Comparison of ENCODE assay signal across 14 mouse cellular contexts in genomic region chr10:80434823-80435222, GRCm38 (mm10). TPM values are rescaled to one million over a fixed set of nuclear protein-coding genes. Genes with fewer than 3 reads are reported as not detected.
DNase-seq lines count a peak whose midpoint lies in the region; ATAC-seq and TF ChIP-seq lines count a peak whose summit lies in the region.
"Had no signal": no experiment of that assay in that cellular context is flagged by ENCODE, and none has a peak within 500 bp of the region (broad histone marks: within the 10 kb centered on the region; RNA-seq: fewer than 3 reads in every experiment).

No protein-coding gene starts in this region.

- no peak for ATAC-seq in heart, embryonic 13.5 days (ENCODE audit: extremely low read depth, insufficient number of reproducible peaks, low FRiP score, low TSS enrichment)
- no peak for ATAC-seq in liver, postnatal 0 days

- WGBS in heart, embryonic 13.5 days, result 71% methylated on average over 3 of the region's 3 CpGs
- 80% methylated on average over 3 of the region's 3 CpGs for WGBS in bone marrow, adult 2 months
- 71% methylated on average over 3 of the region's 3 CpGs for WGBS in liver, postnatal 0 days (ENCODE audit: insufficient replicate concordance)

- no peaks in the 10 kb centered on the region for H3K9me3 ChIP-seq in heart, embryonic 13.5 days
- no peaks in the 10 kb centered on the region for H3K9me3 ChIP-seq in CH12.LX (replicated peaks; ENCODE audit: low read length)
- no peaks in the 10 kb centered on the region for H3K9me3 ChIP-seq in liver, postnatal 0 days (ENCODE audit: low read length)
- H3K9me3 ChIP-seq: limb, embryonic 15.5 days; midbrain, embryonic 15.5 days had no signal

- H3K27ac ChIP-seq in heart, embryonic 13.5 days (replicated peaks), result no peak overlapping the region
- H3K27ac ChIP-seq in CH12.LX (ENCODE audit: insufficient read depth, low read depth), result peak overlapping the region; percentile 82
- peak overlapping the region; percentile 9; the same call in 1 of the 2 replicates for H3K27ac ChIP-seq in bone marrow, adult 2 months (ENCODE audit: control insufficient read depth, insufficient read depth, low read depth, low read length, poor library complexity)
- peak overlapping the region; percentile 87 for H3K27ac ChIP-seq in liver, postnatal 0 days (ENCODE audit: low read depth)

- in situ Hi-C loops in CH12.LX (cut with MboI; ENCODE audit: low pct_ligation_motif_present, low pct_unique_long_range_greater_than_20kb, low sequenced_read_pairs), result loop anchor here (25.0 kb wide), 1 partner anchor 252 kb away; the partner anchor contains the start of gene Mknk2

- H3K79me2 ChIP-seq in CH12.LX (replicated peaks; ENCODE audit: control insufficient read depth, extremely low read depth, insufficient read depth, poor library complexity, severe bottlenecking), result peaks cover 31% of the 10 kb centered on the region

- H3K4me2 ChIP-seq in heart, embryonic 13.5 days, result peak overlapping the region; percentile 92
- H3K4me2 ChIP-seq in CH12.LX (ENCODE audit: insufficient read depth, low read depth, poor library complexity, severe bottlenecking), result no peak overlapping the region
- peak overlapping the region; percentile 60 for H3K4me2 ChIP-seq in liver, postnatal 0 days (ENCODE audit: low read depth, low read length)
- H3K4me2 ChIP-seq: limb, embryonic 15.5 days had no signal

- no peak for TF ChIP-seq EP300 in CH12.LX (IDR thresholded peaks at IDR 0.05; ENCODE audit: low read length)
- TF ChIP-seq EP300 in liver, postnatal 0 days (IDR thresholded peaks at IDR 0.05; ENCODE audit: low read depth), result no peak

- no peak for TF ChIP-seq RAD21 in CH12.LX (IDR thresholded peaks at IDR 0.05; ENCODE audit: low read depth, low read length)

- no peak overlapping the region for H3K9ac ChIP-seq in heart, embryonic 13.5 days
- H3K9ac ChIP-seq in CH12.LX (ENCODE audit: insufficient read depth, low read depth), result no peak overlapping the region
- H3K9ac ChIP-seq in liver, postnatal 0 days (replicated peaks), result 0 out of 2 replicates have a peak overlapping the region, but pooled peaks have one; percentile 13
- H3K9ac ChIP-seq: limb, embryonic 15.5 days; midbrain, embryonic 15.5 days had no signal

- H3K4me1 ChIP-seq in heart, embryonic 13.5 days, result peaks cover 49% of the 10 kb centered on the region
- H3K4me1 ChIP-seq in CH12.LX (ENCODE audit: control insufficient read depth in 1 of 2, insufficient read depth in 2 of 2), result peaks cover 24 to 50% of the 10 kb centered on the region in 2 experiments
- H3K4me1 ChIP-seq in bone marrow, adult 2 months (ENCODE audit: control insufficient read depth, insufficient read depth, low read length), result peaks cover 5% of the 10 kb centered on the region; the same call in 1 of the 2 replicates
- peaks cover 43% of the 10 kb centered on the region for H3K4me1 ChIP-seq in liver, postnatal 0 days (ENCODE audit: insufficient read depth)

- dilution Hi-C loops in CH12.LX (cut with MboI; ENCODE audit: extremely low pct_ligation_motif_present, extremely low pct_unique_long_range_greater_than_20kb, low sequenced_read_pairs), result no loop called here

- no peak for TF ChIP-seq POLR2A in CH12.LX (IDR thresholded peaks at IDR 0.05; ENCODE audit: low read depth, low read length)
- TF ChIP-seq POLR2A in bone marrow, adult 2 months (IDR thresholded peaks at IDR 0.05; ENCODE audit: borderline replicate concordance, control insufficient read depth, low read depth, low read length), result no peak

- TF ChIP-seq CTCF in CH12.LX (conservative IDR thresholded peaks at IDR 0.05 in 1 of 2, IDR thresholded peaks at IDR 0.05 in 1 of 2; ENCODE audit: low read depth in 2 of 2, low read length in 2 of 2), result no peak
- TF ChIP-seq CTCF in bone marrow, adult 2 months (IDR thresholded peaks at IDR 0.05; ENCODE audit: control insufficient read depth, insufficient read depth, low read length), result no peak
- TF ChIP-seq CTCF in liver, postnatal 0 days (IDR thresholded peaks at IDR 0.05; ENCODE audit: low read depth), result no peak

- H3K27me3 ChIP-seq in heart, embryonic 13.5 days (replicated peaks), result peaks cover 9% of the 10 kb centered on the region
- H3K27me3 ChIP-seq in CH12.LX (replicated peaks), result no peaks in the 10 kb centered on the region
- no peaks in the 10 kb centered on the region for H3K27me3 ChIP-seq in liver, postnatal 0 days (ENCODE audit: insufficient read depth, low read length)
- H3K27me3 ChIP-seq: midbrain, embryonic 15.5 days had no signal

- H3K36me3 ChIP-seq in heart, embryonic 13.5 days, result peaks cover 14% of the 10 kb centered on the region
- H3K36me3 ChIP-seq in CH12.LX (replicated peaks in 1 of 2; ENCODE audit: control insufficient read depth in 1 of 2, insufficient read depth in 1 of 2, low read length in 1 of 2), result peaks cover 5 to 11% of the 10 kb centered on the region in 2 experiments
- peaks cover 12% of the 10 kb centered on the region for H3K36me3 ChIP-seq in liver, postnatal 0 days (replicated peaks; ENCODE audit: insufficient read depth, low read length)
- H3K36me3 ChIP-seq: midbrain, embryonic 15.5 days had no signal

- no peak for DNase-seq in heart, postnatal 4 days
- DNase-seq in CH12.LX (ENCODE audit: extremely low read depth) (no peak), MN1 (ENCODE audit: low spot score) (no peak)
- DNase-seq in liver, postnatal 0 days, result no peak
- no peak for DNase-seq in c-Kit-positive CD71-positive TER-119-positive erythroid progenitor cells, embryonic 14.5 days (ENCODE audit: low spot score)
- DNase-seq: gastrocnemius, postnatal 10 days; thymus, adult 18-20 months had no signal

- no peak overlapping the region for H3K4me3 ChIP-seq in heart, embryonic 13.5 days
- H3K4me3 ChIP-seq in CH12.LX (replicated peaks in 1 of 3; ENCODE audit: low read depth in 2 of 3, low read length in 2 of 3, poor library complexity in 1 of 3), result no peak overlapping the region
- H3K4me3 ChIP-seq in bone marrow, adult 2 months (replicated peaks; ENCODE audit: control insufficient read depth, low read depth, low read length), result no peak overlapping the region
- H3K4me3 ChIP-seq in liver, postnatal 0 days (ENCODE audit: low read depth, low read length), result peak overlapping the region; percentile 100

TF ChIP-seq in CH12.LX, 34 proteins besides CTCF, POLR2A, EP300 and RAD21:
- TF ChIP-seq CHD2 (IDR thresholded peaks at IDR 0.05; ENCODE audit: low read length) (no peak), ZNF384 (IDR thresholded peaks at IDR 0.05; ENCODE audit: low read depth, low read length) (no peak), MEF2A (IDR thresholded peaks at IDR 0.05; ENCODE audit: borderline replicate concordance, low read depth, low read length) (no peak)

RNA-seq across cellular contexts. Expression of gene Tcf3, which starts 1.4 kb away (rescaled TPM):
- 55.9 and 57.6 TPM in 2 replicates for polyA plus RNA-seq in heart, embryonic 13.5 days (2015; fragmentation: Nextera tagmentation; extraction: Ambion mirVana)
- total RNA-seq in heart, postnatal 4 days (2021), result 10 to 100 TPM; 58.6 to 60.1 TPM
- 179 and 207 TPM in 2 replicates for total RNA-seq in CH12.LX (2012; rRNA removed)
- 139 and 146 TPM in 2 replicates for total RNA-seq in CH12.LX (2014; rRNA removed)
- 208 and 223 TPM in 2 replicates for polyA plus RNA-seq in CH12.LX (2012; ENCODE audit: insufficient read length, low read depth)
- 70.7 and 138 TPM in 2 replicates for polyA plus RNA-seq in bone marrow, adult 2 months (2011; ENCODE audit: insufficient read depth, insufficient read length, low replicate concordance, missing spikeins)
- 28.2 and 29.5 TPM in 2 replicates for polyA plus RNA-seq in liver, postnatal 0 days (2015; fragmentation: Nextera tagmentation; extraction: Ambion mirVana)

RNA-seq across cellular contexts. Expression of gene Uqcr11, which starts 28.2 kb away (rescaled TPM):
- polyA plus RNA-seq in heart, embryonic 13.5 days (2015; fragmentation: Nextera tagmentation; extraction: Ambion mirVana), result 1,246 and 1,505 TPM in 2 replicates
- total RNA-seq in heart, postnatal 4 days (2021), result 1,000 to 10,000 TPM; 1,257 to 1,372 TPM
- 466 and 529 TPM in 2 replicates for total RNA-seq in CH12.LX (2012; rRNA removed)
- total RNA-seq in CH12.LX (2014; rRNA removed), result 442 and 444 TPM in 2 replicates
- 206 and 248 TPM in 2 replicates for polyA plus RNA-seq in CH12.LX (2012; ENCODE audit: insufficient read length, low read depth)
- 190 and 222 TPM in 2 replicates for polyA plus RNA-seq in bone marrow, adult 2 months (2011; ENCODE audit: insufficient read depth, insufficient read length, low replicate concordance, missing spikeins)
- polyA plus RNA-seq in liver, postnatal 0 days (2015; fragmentation: Nextera tagmentation; extraction: Ambion mirVana), result 753 and 771 TPM in 2 replicates

RNA-seq across cellular contexts. Expression of gene Mbd3, which starts 35.5 kb away (rescaled TPM):
- 170 and 182 TPM in 2 replicates for polyA plus RNA-seq in heart, embryonic 13.5 days (2015; fragmentation: Nextera tagmentation; extraction: Ambion mirVana)
- 100 to 1,000 TPM; 137 to 140 TPM for total RNA-seq in heart, postnatal 4 days (2021)
- total RNA-seq in CH12.LX (2012; rRNA removed), result 61.9 and 67.0 TPM in 2 replicates
- total RNA-seq in CH12.LX (2014; rRNA removed), result 48.7 and 51.5 TPM in 2 replicates
- polyA plus RNA-seq in CH12.LX (2012; ENCODE audit: insufficient read length, low read depth), result 131 and 133 TPM in 2 replicates
- 53.0 and 82.0 TPM in 2 replicates for polyA plus RNA-seq in bone marrow, adult 2 months (2011; ENCODE audit: insufficient read depth, insufficient read length, low replicate concordance, missing spikeins)
- polyA plus RNA-seq in liver, postnatal 0 days (2015; fragmentation: Nextera tagmentation; extraction: Ambion mirVana), result 33.4 and 33.5 TPM in 2 replicates

RNA-seq across cellular contexts. Expression of gene Mex3d, which starts 47.4 kb away (rescaled TPM):
- 3.8 and 4.5 TPM in 2 replicates for polyA plus RNA-seq in heart, embryonic 13.5 days (2015; fragmentation: Nextera tagmentation; extraction: Ambion mirVana)
- 10 to 100 TPM; 20.2 to 22.2 TPM for total RNA-seq in heart, postnatal 4 days (2021)
- total RNA-seq in CH12.LX (2012; rRNA removed) (8.4 and 8.5 TPM in 2 replicates), CH12.LX (2014; rRNA removed) (4.9 and 6.6 TPM in 2 replicates)
- polyA plus RNA-seq in CH12.LX (2012; ENCODE audit: insufficient read length, low read depth), result 4.7 and 5.9 TPM in 2 replicates
- polyA plus RNA-seq in bone marrow, adult 2 months (2011; ENCODE audit: insufficient read depth, insufficient read length, low replicate concordance, missing spikeins), result 1.4 and 1.7 TPM in 2 replicates
- 0.72 and 0.99 TPM in 2 replicates for polyA plus RNA-seq in liver, postnatal 0 days (2015; fragmentation: Nextera tagmentation; extraction: Ambion mirVana)

RNA-seq across cellular contexts. Expression of gene Onecut3, which starts 59.8 kb away (rescaled TPM):
- polyA plus RNA-seq in heart, embryonic 13.5 days (2015; fragmentation: Nextera tagmentation; extraction: Ambion mirVana), result not detected in 2 replicates
- total RNA-seq in heart, postnatal 4 days (2021), result under 1 TPM in 1 of 2 experiments, not detected in 1; 0.05 TPM
- not detected in 2 replicates for total RNA-seq in CH12.LX (2012; rRNA removed)
- not detected in 2 replicates for total RNA-seq in CH12.LX (2014; rRNA removed)
- polyA plus RNA-seq in CH12.LX (2012; ENCODE audit: insufficient read length, low read depth), result not detected in 2 replicates
- not detected in 2 replicates for polyA plus RNA-seq in bone marrow, adult 2 months (2011; ENCODE audit: insufficient read depth, insufficient read length, low replicate concordance, missing spikeins)
- polyA plus RNA-seq in liver, postnatal 0 days (2015; fragmentation: Nextera tagmentation; extraction: Ambion mirVana), result not detected in 2 replicates
- total RNA-seq: common myeloid progenitor, adult 5-6 weeks; gastrocnemius, postnatal 10 days; neutrophil, adult 5-6 weeks had no signal
- polyA plus RNA-seq: kidney, embryonic 14.5 days; limb, embryonic 15.5 days had no signal
